22 mouse cellular contexts compared by ENCODE assay signal in genomic region chr7:132198806-132199205, GRCm38 (mm10). TPM values are rescaled to one million over a fixed set of nuclear protein-coding genes. Genes with fewer than 3 reads are reported as not detected.
"Had no signal": no experiment of that assay in that cellular context is flagged by ENCODE, and none has a peak within 500 bp of the region (broad histone marks: within the 10 kb centered on the region; RNA-seq: fewer than 3 reads in every experiment).

No protein-coding gene starts in this region.

- ATAC-seq: liver, postnatal 0 days; midbrain, embryonic 16.5 days had no signal

- H3K9me3 ChIP-seq: liver, embryonic 15.5 days; megakaryocyte, embryonic 14.5 days; midbrain, embryonic 10.5 days; neural tube, embryonic 13.5 days; neural tube, embryonic 15.5 days had no signal

- H3K27ac ChIP-seq: liver, embryonic 15.5 days; macrophage; neural tube, embryonic 13.5 days; neural tube, embryonic 15.5 days had no signal

- H3K27me3 ChIP-seq: liver, embryonic 15.5 days; neural tube, embryonic 15.5 days had no signal

- H3K4me1 ChIP-seq: liver, embryonic 15.5 days; megakaryocyte, embryonic 14.5 days; neural tube, embryonic 15.5 days had no signal

- H3K4me3 ChIP-seq: liver, embryonic 15.5 days; megakaryocyte, embryonic 14.5 days; midbrain, embryonic 10.5 days; myocyte; neural tube, embryonic 13.5 days; neural tube, embryonic 15.5 days had no signal

- H3K9ac ChIP-seq: liver, embryonic 15.5 days; liver, postnatal 0 days; lung, embryonic 14.5 days; neural tube, embryonic 13.5 days; neural tube, embryonic 15.5 days had no signal

- H3K36me3 ChIP-seq: liver, embryonic 15.5 days; midbrain, embryonic 10.5 days; neural tube, embryonic 13.5 days; neural tube, embryonic 15.5 days had no signal

- H3K4me2 ChIP-seq: liver, embryonic 15.5 days; lung, embryonic 14.5 days; neural tube, embryonic 13.5 days; neural tube, embryonic 15.5 days had no signal

- DNase-seq: liver, postnatal 0 days; lung, embryonic 14.5 days; lung, postnatal 14 days; lung, postnatal 36 days; midbrain, embryonic 14.5 days; retina, postnatal 1 day; right cerebral cortex, adult 18-20 months; right cerebral cortex, postnatal 25 days; right cerebral cortex, postnatal 4 days; spleen, adult 18-20 months; thymus, adult 18-20 months; thymus, postnatal 14 days; thymus, postnatal 36 days had no signal

RNA-seq across cellular contexts. Expression of gene Cpxm2, which starts 44.3 kb away (rescaled TPM):
- total RNA-seq: megakaryocyte progenitor cell, adult 5-6 weeks had no signal
- polyA plus RNA-seq: macrophage, myocyte had no signal
